Mouse (Mus musculus) heart, postnatal 0 days (tissue): ENCODE measurements around the gene Lyve1. TPM values are rescaled to one million over a fixed set of nuclear protein-coding genes. Genes with fewer than 3 reads are reported as not detected.

Source experiments
- ATAC-seq: fragments of 200-750 bp; cut with Nextera tagmentation; 2 replicates; pipeline ENCODE4 v1.8.0; 2017; ENCODE audit warnings: low read depth, moderate number of reproducible peaks, moderate library complexity; ENCODE audit not compliant: insufficient read depth
- DNase-seq: peaks from one replicate; pipeline ENCODE4 v3.0.0-alpha.2; 2016; ENCODE audit warnings: low spot score
- H3K27ac ChIP-seq: fragments of 300-500 bp; sonication (generic); 2 replicates; pipeline ENCODE4 v1.5.1; 2014; ENCODE audit warnings: low read depth, mild to moderate bottlenecking
- H3K27me3 ChIP-seq: fragments of 300-500 bp; sonication (generic); 2 replicates; pipeline ENCODE4 v1.6.1; 2014; ENCODE audit warnings: low read length, mixed read lengths; ENCODE audit not compliant: control insufficient read depth, insufficient read depth
- H3K36me3 ChIP-seq: fragments of 300-500 bp; sonication (generic); replicated peaks from 2 replicates; pipeline ENCODE4 v1.6.1; 2014; ENCODE audit warnings: low read length, mixed read lengths; ENCODE audit not compliant: control insufficient read depth, insufficient read depth
- H3K4me1 ChIP-seq: fragments of 300-500 bp; sonication (generic); 2 replicates; pipeline ENCODE4 v1.6.1; 2014; ENCODE audit warnings: antibody characterized with exemption; ENCODE audit not compliant: control insufficient read depth, insufficient read depth
- H3K4me2 ChIP-seq: fragments of 300-500 bp; sonication (generic); 2 replicates; pipeline ENCODE4 v1.6.1; 2014; ENCODE audit warnings: low read depth, mild to moderate bottlenecking, low read length, moderate library complexity
- H3K4me3 ChIP-seq: fragments of 300-500 bp; sonication (generic); 2 replicates; pipeline ENCODE4 v1.5.1; 2014; ENCODE audit warnings: low read depth, low read length
- H3K9ac ChIP-seq: fragments of 300-500 bp; sonication (generic); replicated peaks from 2 replicates; pipeline ENCODE4 v1.6.1; 2014; ENCODE audit warnings: low read depth, low read length, mixed read lengths
- H3K9me3 ChIP-seq: fragments of 300-500 bp; sonication (generic); replicated peaks from 2 replicates; pipeline ENCODE4 v1.6.1; 2016; ENCODE audit warnings: low read length; ENCODE audit not compliant: control insufficient read depth
- CTCF ChIP-seq: IDR thresholded peaks from 2 replicates; pipeline ENCODE4 v1.5.1; 2016; ENCODE audit warnings: antibody characterized with exemption, control low read depth, low read depth
- EP300 ChIP-seq: IDR thresholded peaks from 2 replicates; pipeline ENCODE4 v1.6.1; 2016; ENCODE audit warnings: antibody characterized with exemption, low read depth
- WGBS: fragments of 180-500 bp; shearing (Covaris S2); extraction: QIAGEN DNeasy Blood & Tissue Kit; methylation state at CpG from one replicate; pipeline ENCODE4 v1.1.7; 2014; 5-methylcytosine and 5-hydroxymethylcytosine counted together
- polyA plus RNA-seq: library from polyadenylated mRNA; unstranded; fragments of >200 nt; fragmentation: Nextera tagmentation; extraction: Ambion mirVana; gene quantifications from 2 replicates; pipeline ENCODE4 v1.2.1, GENCODE M21; 2015
- total RNA-seq: library from RNA; depleted of rRNA; stranded (reverse); fragments of >200 nt; gene quantifications from 2 replicates; pipeline ENCODE4 v1.2.3, GENCODE M21; 2014; ENCODE audit warnings: low replicate concordance

Lyve1 gene
- total and polyA plus RNA-seq, 2 experiments from 2014 or later, result 15.2 to 56.7 TPM

GRCm38 (mm10) chr7:110818206-110818605 is 44.8 kb downstream of the Lyve1 start:
- Histone ChIP-seq H3K36me3 (peaks cover 20% of the 10 kb centered on the region; the same call in 1 of the 2 replicates), H3K4me3 (no peak overlapping the region), H3K9me3 (no peaks in the 10 kb centered on the region), H3K27me3 (no peaks in the 10 kb centered on the region), H3K9ac (no peak overlapping the region), H3K4me2 (no peak overlapping the region), H3K4me1 (peaks cover 23% of the 10 kb centered on the region), H3K27ac (0 out of 2 replicates have a peak overlapping the region, but pooled peaks have one; percentile 18)
- 43% methylated on average over 6 of the region's 6 CpGs for WGBS
- 0 out of 2 replicates have a peak, but pooled peaks have one; percentile 28 for ATAC-seq
- DNase-seq, result no peak
- peak; percentile 15; the same call in 1 of the 2 replicates for TF ChIP-seq CTCF
- TF ChIP-seq EP300, result no peak

- no peak for TF ChIP-seq EP300
- peak; percentile 92 for TF ChIP-seq CTCF
- Histone ChIP-seq H3K4me3 (no peak overlapping the region), H3K27ac (no peak overlapping the region), H3K27me3 (no peaks in the 10 kb centered on the region), H3K9ac (no peak overlapping the region), H3K4me1 (peaks cover 14% of the 10 kb centered on the region), H3K4me2 (no peak overlapping the region), H3K36me3 (peaks cover 23% of the 10 kb centered on the region), H3K9me3 (no peaks in the 10 kb centered on the region)
- DNase-seq (peak; percentile 80), ATAC-seq (peak; percentile 71)
- WGBS, result 59% methylated on average over 5 of the region's 5 CpGs
Measured at GRCm38 (mm10) chr7:110816037-110816436, 47.0 kb downstream of the Lyve1 start.

GRCm38 (mm10) chr7:110813983-110814382 is 49.1 kb downstream of the Lyve1 start:
- no peak for TF ChIP-seq CTCF
- no peak for TF ChIP-seq EP300
- WGBS, result 50% methylated on average over 1 of the region's 1 CpGs
- Histone ChIP-seq H3K4me2 (no peak overlapping the region), H3K4me3 (no peak overlapping the region), H3K36me3 (peaks cover 23% of the 10 kb centered on the region), H3K9me3 (no peaks in the 10 kb centered on the region), H3K27me3 (no peaks in the 10 kb centered on the region), H3K4me1 (peaks cover 7% of the 10 kb centered on the region; the same call in 1 of the 2 replicates), H3K27ac (no peak overlapping the region), H3K9ac (no peak overlapping the region)
- DNase-seq (no peak), ATAC-seq (no peak)

GRCm38 (mm10) chr7:110811529-110811928 is 51.5 kb downstream of the Lyve1 start:
- ATAC-seq, result no peak
- H3K27me3 ChIP-seq, result no peaks in the 10 kb centered on the region
- H3K9me3 ChIP-seq, result no peaks in the 10 kb centered on the region
- H3K9ac ChIP-seq, result no peak overlapping the region
- no peak for TF ChIP-seq CTCF
- TF ChIP-seq EP300, result no peak
- peaks cover 10% of the 10 kb centered on the region for H3K4me1 ChIP-seq
- WGBS, result 59% methylated on average over 5 of the region's 5 CpGs
- H3K36me3 ChIP-seq, result peaks cover 18% of the 10 kb centered on the region
- H3K27ac ChIP-seq, result peak overlapping the region; percentile 28; the same call in 1 of the 2 replicates
- no peak for DNase-seq
- H3K4me2 ChIP-seq, result no peak overlapping the region
- H3K4me3 ChIP-seq, result no peak overlapping the region

- DNase-seq (no peak), ATAC-seq (0 out of 2 replicates have a peak, but pooled peaks have one; percentile 37)
- H3K4me2 ChIP-seq, result no peak overlapping the region
- no peak overlapping the region for H3K4me3 ChIP-seq
- TF ChIP-seq CTCF, result no peak
- 71% methylated on average over 8 of the region's 8 CpGs for WGBS
- H3K4me1 ChIP-seq, result peaks cover 10% of the 10 kb centered on the region
- H3K36me3 ChIP-seq, result peaks cover 19% of the 10 kb centered on the region
- no peaks in the 10 kb centered on the region for H3K9me3 ChIP-seq
- peak overlapping the region; percentile 28 for H3K27ac ChIP-seq
- H3K27me3 ChIP-seq, result no peaks in the 10 kb centered on the region
- H3K9ac ChIP-seq, result no peak overlapping the region
Measured at GRCm38 (mm10) chr7:110810995-110811394, 52.0 kb downstream of the Lyve1 start.
